In genomic region chr4:107091696-107092095, GRCm38 (mm10) we compare ENCODE assay signal across 21 mouse cellular contexts. TPM values are rescaled to one million over a fixed set of nuclear protein-coding genes. Genes with fewer than 3 reads are reported as not detected.
DNase-seq lines count a peak whose midpoint lies in the region.
"Had no signal": no experiment of that assay in that cellular context is flagged by ENCODE, and none has a peak within 500 bp of the region (broad histone marks: within the 10 kb centered on the region; RNA-seq: fewer than 3 reads in every experiment).

No protein-coding gene starts in this region.

- WGBS in embryonic facial prominence, embryonic 10.5 days = 82% methylated on average over 14 of the region's 14 CpGs

- H3K27ac ChIP-seq in embryonic facial prominence, embryonic 10.5 days (replicated peaks) = peak overlapping the region; percentile 78
- H3K27ac ChIP-seq: embryonic facial prominence, embryonic 13.5 days; forebrain, embryonic 13.5 days; heart, embryonic 13.5 days; hindbrain, embryonic 15.5 days had no signal

- H3K4me3 ChIP-seq in embryonic facial prominence, embryonic 10.5 days = no peak overlapping the region
- H3K4me3 ChIP-seq: embryonic facial prominence, embryonic 13.5 days; forebrain, embryonic 13.5 days; heart, embryonic 13.5 days; hindbrain, embryonic 15.5 days had no signal

- no peaks in the 10 kb centered on the region for H3K36me3 ChIP-seq in embryonic facial prominence, embryonic 10.5 days (replicated peaks)
- H3K36me3 ChIP-seq: embryonic facial prominence, embryonic 13.5 days; heart, embryonic 13.5 days; hindbrain, embryonic 15.5 days had no signal

- peak; percentile 76 for DNase-seq in ovary, adult 18-20 months (ENCODE audit: low spot score)
- no peak for DNase-seq in ovary, postnatal 14 days (ENCODE audit: low spot score)
- peak; percentile 88 for DNase-seq in adrenal gland, adult 2 months
- DNase-seq in adrenal gland, postnatal 10 days = peak; percentile 77
- DNase-seq in embryonic facial prominence, embryonic 10.5 days (ENCODE audit: low spot score) = no peak
- no peak for DNase-seq in frontal cortex, postnatal 25 days (ENCODE audit: low spot score in 2 of 2)
- DNase-seq in layer of hippocampus, adult 18-20 months (ENCODE audit: low spot score in 2 of 2) = no peak
- DNase-seq: cerebellum, adult 11-12 months; cerebellum, adult 9-10 months; cerebellum, postnatal 25 days; gastrocnemius, postnatal 36 days; heart, adult 11 months had no signal

- no peaks in the 10 kb centered on the region for H3K9me3 ChIP-seq in embryonic facial prominence, embryonic 10.5 days
- H3K9me3 ChIP-seq: embryonic facial prominence, embryonic 13.5 days; forebrain, embryonic 13.5 days; heart, embryonic 13.5 days; hindbrain, embryonic 15.5 days had no signal

- peaks cover 55% of the 10 kb centered on the region for H3K4me1 ChIP-seq in embryonic facial prominence, embryonic 10.5 days

- no peaks in the 10 kb centered on the region for H3K27me3 ChIP-seq in embryonic facial prominence, embryonic 10.5 days (replicated peaks; ENCODE audit: low read depth, poor library complexity, severe bottlenecking)
- H3K27me3 ChIP-seq: embryonic facial prominence, embryonic 13.5 days; forebrain, embryonic 13.5 days; heart, embryonic 13.5 days; hindbrain, embryonic 15.5 days had no signal

RNA-seq across cellular contexts. Expression of gene Cdcp2, which starts 5.0 kb away (rescaled TPM):
- not detected for total RNA-seq in adrenal gland, adult 2 months (2021)
- 0.06 and 0.08 TPM in 2 replicates for polyA plus RNA-seq in adrenal gland, adult 2 months (2012; rRNA removed)
- under 1 TPM in 1 of 2 experiments, not detected in 1; 0.12 TPM for total RNA-seq in adrenal gland, postnatal 10 days (2021)
- 0.21 and 0.22 TPM in 2 replicates for polyA plus RNA-seq in embryonic facial prominence, embryonic 10.5 days (2016; fragmentation: Nextera tagmentation; extraction: Ambion mirVana)
- total RNA-seq in layer of hippocampus, adult 18-20 months (2021) = not detected
- total RNA-seq: gastrocnemius, adult 8-10 months; gastrocnemius, postnatal 36 days; hematopoietic stem cell, adult 5-6 weeks had no signal
- polyA plus RNA-seq: cortical plate, adult 2 months; embryonic facial prominence, embryonic 13.5 days; forebrain, embryonic 13.5 days; heart, embryonic 13.5 days; heart, postnatal 0 days; intestine, embryonic 16.5 days had no signal

RNA-seq across cellular contexts. Expression of gene Cyb5rl, which starts 24.9 kb away (rescaled TPM):
- total RNA-seq in adrenal gland, adult 2 months (2021) = 10 to 100 TPM; 22.9 to 27.3 TPM
- 13.4 and 14.1 TPM in 2 replicates for polyA plus RNA-seq in adrenal gland, adult 2 months (2012; rRNA removed)
- total RNA-seq in adrenal gland, postnatal 10 days (2021) = 10 to 100 TPM; 14.8 to 20.1 TPM
- polyA plus RNA-seq in embryonic facial prominence, embryonic 10.5 days (2016; fragmentation: Nextera tagmentation; extraction: Ambion mirVana) = 8.1 and 10.4 TPM in 2 replicates
- total RNA-seq in layer of hippocampus, adult 18-20 months (2021) = 1 to 10 TPM; 7.8 TPM

RNA-seq across cellular contexts. Expression of gene Mrpl37, which starts 25.0 kb away (rescaled TPM):
- total RNA-seq in adrenal gland, adult 2 months (2021) = 100 to 1,000 TPM in 1 of 2 experiments, 10 to 100 TPM in 1; 97.2 to 102 TPM
- 76.4 and 77.1 TPM in 2 replicates for polyA plus RNA-seq in adrenal gland, adult 2 months (2012; rRNA removed)
- total RNA-seq in adrenal gland, postnatal 10 days (2021) = 100 to 1,000 TPM in 1 of 2 experiments, 10 to 100 TPM in 1; 99.3 to 119 TPM
- polyA plus RNA-seq in embryonic facial prominence, embryonic 10.5 days (2016; fragmentation: Nextera tagmentation; extraction: Ambion mirVana) = 129 and 136 TPM in 2 replicates
- total RNA-seq in layer of hippocampus, adult 18-20 months (2021) = 10 to 100 TPM; 56.7 to 58.7 TPM

Comparison
In these comparisons a context has a peak if more than half of its experiments do, and no peak if none do; other contexts are left out.
1. DNase-seq: peak in ovary, adult 18-20 months (single experiment), adrenal gland, adult 2 months (single experiment) and adrenal gland, postnatal 10 days (single experiment); none in ovary, postnatal 14 days (single experiment), embryonic facial prominence, embryonic 10.5 days (single experiment), frontal cortex, postnatal 25 days (0 of 2) and layer of hippocampus, adult 18-20 months (0 of 2).